Mouse (Mus musculus): ENCODE results near the gene Gda. TPM values are rescaled to one million over a fixed set of nuclear protein-coding genes. Genes with fewer than 3 reads are reported as not detected.

The Gda gene
- polyA plus RNA-seq, 1 experiment from 2014 or later, result 7.6 TPM

DNA sequence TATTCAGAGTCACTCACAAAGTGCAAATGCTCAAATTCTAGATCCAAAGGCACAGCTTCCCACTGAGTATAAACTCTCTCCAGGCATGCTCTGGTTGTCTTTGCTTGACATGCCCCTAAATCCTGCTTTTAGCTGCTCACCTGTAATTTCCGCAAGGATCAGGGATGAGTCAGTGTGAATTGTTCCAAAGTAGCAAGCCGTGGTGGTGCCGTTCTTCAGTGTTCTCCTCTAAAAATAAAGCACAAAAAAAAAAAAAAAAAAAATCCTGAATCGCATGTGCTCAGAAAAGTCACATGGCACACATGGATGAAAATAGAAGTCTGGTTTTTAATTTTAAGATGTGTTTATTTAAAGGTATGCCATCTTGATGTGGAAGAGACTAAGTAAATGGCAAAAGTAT is 47.9 kb downstream of the Gda start:
- WGBS (ENCODE audit: missing documents), result 89% methylated on average over 4 of the region's 4 CpGs
- Histone ChIP-seq H3K79me2 (ENCODE audit: inconsistent target) (no peaks in the 10 kb centered on the region), H3K4me3 (ENCODE audit: inconsistent target) (no peak overlapping the region), H3K36me3 (ENCODE audit: inconsistent target) (no peaks in the 10 kb centered on the region), H3K27ac (no peak overlapping the region)

DNA sequence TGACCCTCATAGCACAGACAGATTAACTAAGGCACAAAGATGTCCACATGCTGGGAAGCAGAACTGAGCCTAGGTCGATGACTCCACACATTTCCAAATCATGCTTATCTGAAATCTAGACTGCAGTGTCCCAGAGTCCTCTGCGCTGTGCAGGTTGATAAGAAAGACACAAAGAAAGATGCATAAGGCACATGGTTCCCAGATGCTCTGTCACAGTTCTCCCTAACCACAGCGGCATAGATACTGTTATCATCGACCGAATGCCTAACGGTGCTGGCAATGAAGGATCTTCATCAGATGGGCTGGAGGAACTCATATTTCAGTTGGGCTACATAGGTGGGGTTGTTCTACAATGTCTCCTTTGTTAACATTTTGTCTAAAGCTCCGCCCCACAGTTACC is 49.5 kb downstream of the Gda start:
- no peak overlapping the region for H3K4me3 ChIP-seq (ENCODE audit: inconsistent target)
- no peak overlapping the region for H3K27ac ChIP-seq
- WGBS (ENCODE audit: missing documents), result 96% methylated on average over 7 of the region's 7 CpGs
- no peaks in the 10 kb centered on the region for H3K79me2 ChIP-seq (ENCODE audit: inconsistent target)
- H3K36me3 ChIP-seq (ENCODE audit: inconsistent target), result no peaks in the 10 kb centered on the region

DNA sequence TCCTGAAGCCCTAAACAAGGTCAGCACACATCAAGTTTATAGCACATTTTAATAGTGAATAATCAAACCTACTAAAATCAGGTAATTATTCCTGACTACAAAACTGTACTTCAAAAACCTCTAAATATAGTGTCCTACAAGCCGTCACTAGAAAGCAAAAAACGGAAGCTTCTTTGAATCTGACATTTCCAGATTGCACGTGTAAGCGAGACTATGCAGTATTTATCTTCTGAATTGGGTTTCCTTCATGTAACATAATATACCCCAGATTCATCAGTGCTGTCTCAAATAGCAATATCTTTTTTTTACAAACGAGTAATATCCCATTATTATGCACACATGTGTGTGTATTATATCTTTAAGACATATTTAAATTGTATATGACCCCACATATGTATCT is 54.8 kb downstream of the Gda start:
- Histone ChIP-seq H3K36me3 (ENCODE audit: inconsistent target) (no peaks in the 10 kb centered on the region), H3K27ac (no peak overlapping the region), H3K4me3 (ENCODE audit: inconsistent target) (no peak overlapping the region), H3K79me2 (ENCODE audit: inconsistent target) (no peaks in the 10 kb centered on the region)
- 98% methylated on average over 5 of the region's 5 CpGs for WGBS (ENCODE audit: missing documents)

DNA sequence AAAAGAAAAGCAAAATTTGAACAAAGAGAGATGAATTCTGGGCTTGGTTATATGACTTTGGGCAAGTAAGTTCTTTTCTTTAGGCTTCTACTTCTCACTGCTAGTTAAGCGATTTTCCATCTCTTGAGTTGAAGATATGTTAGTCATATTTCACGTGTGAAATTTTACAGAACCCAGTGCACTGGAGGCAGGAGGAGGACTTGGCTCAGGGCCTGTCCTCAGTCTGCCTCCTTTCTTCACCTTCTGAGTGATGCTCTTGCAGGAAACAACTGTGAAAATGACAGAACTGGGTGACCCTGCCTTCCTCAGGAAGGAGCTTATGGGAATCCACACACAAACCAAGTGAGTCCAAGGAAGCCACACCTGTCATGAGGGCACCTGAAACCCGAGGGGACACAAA is 57.9 kb downstream of the Gda start:
- Histone ChIP-seq H3K4me3 (ENCODE audit: inconsistent target) (no peak overlapping the region), H3K36me3 (ENCODE audit: inconsistent target) (no peaks in the 10 kb centered on the region), H3K27ac (no peak overlapping the region), H3K79me2 (ENCODE audit: inconsistent target) (no peaks in the 10 kb centered on the region)
- WGBS (ENCODE audit: missing documents), result 90% methylated on average over 3 of the region's 3 CpGs

DNA sequence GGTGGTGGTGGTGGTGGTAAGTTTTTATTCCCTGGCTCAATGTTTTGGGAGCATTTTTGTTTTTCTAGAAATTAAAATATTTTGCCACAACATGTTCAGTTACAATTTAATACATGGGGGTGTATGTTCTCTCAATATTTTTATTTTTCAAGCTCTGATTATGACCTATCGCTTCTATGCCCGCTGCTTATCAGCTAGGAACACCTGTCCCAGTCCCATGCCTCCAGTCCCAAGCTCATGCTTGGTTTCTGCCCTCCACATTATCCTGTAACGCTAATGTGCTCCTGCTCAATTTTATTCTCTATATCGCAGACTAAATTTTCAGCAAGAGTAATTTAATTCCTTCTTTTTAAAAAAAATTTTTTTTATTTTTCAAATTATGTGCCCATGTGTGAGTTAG is 64.1 kb downstream of the Gda start:
- no peak overlapping the region for H3K4me3 ChIP-seq (ENCODE audit: inconsistent target)
- WGBS (ENCODE audit: missing documents), result 92% methylated on average over 4 of the region's 4 CpGs
- no peaks in the 10 kb centered on the region for H3K79me2 ChIP-seq (ENCODE audit: inconsistent target)
- H3K36me3 ChIP-seq (ENCODE audit: inconsistent target), result no peaks in the 10 kb centered on the region
- no peak overlapping the region for H3K27ac ChIP-seq

DNA sequence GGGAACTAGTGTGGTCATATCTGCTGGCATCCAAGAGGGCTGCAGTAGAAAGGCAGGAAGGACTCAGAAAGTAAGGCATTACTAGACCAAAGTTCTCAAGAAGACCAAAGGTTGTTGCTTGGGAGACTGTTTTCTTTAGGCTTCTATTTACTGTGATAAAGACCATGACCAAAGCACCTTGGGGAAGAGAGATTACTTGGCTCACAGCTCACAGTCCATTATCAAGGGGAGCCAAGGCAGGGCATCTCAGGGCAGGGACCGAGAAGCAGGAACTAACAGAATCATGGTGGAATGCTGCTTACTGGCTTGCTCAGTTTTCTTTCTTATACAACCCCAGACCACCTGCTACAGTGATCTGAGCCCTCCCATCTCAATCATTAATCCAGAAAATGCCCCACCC is 65.9 kb downstream of the Gda start:
- Histone ChIP-seq H3K36me3 (ENCODE audit: inconsistent target) (no peaks in the 10 kb centered on the region), H3K4me3 (ENCODE audit: inconsistent target) (no peak overlapping the region), H3K27ac (no peak overlapping the region), H3K79me2 (ENCODE audit: inconsistent target) (no peaks in the 10 kb centered on the region)
- WGBS (ENCODE audit: missing documents), result 93% methylated on average over 1 of the region's 1 CpGs

DNA sequence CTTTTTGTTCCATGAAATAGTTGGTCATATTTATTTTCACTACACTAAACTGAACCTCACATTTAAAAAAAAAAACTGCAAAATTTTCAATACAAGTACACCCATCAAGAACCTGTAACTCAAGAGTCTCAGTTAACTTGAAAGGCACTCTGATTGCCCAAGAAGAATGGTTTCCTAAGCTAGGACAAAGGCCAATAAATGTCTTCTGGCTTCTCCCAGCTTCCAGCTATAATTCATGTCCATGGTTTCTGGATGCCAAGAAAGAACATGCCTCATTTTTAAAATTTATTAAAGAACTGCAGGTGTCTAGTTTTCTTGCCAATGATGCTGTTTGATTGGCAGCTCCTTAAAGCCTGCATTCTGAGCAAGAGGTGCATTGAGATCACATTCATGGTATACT is 75.3 kb downstream of the Gda start:
- Histone ChIP-seq H3K4me3 (ENCODE audit: inconsistent target) (no peak overlapping the region), H3K79me2 (ENCODE audit: inconsistent target) (no peaks in the 10 kb centered on the region), H3K27ac (no peak overlapping the region), H3K36me3 (ENCODE audit: inconsistent target) (no peaks in the 10 kb centered on the region)

DNA sequence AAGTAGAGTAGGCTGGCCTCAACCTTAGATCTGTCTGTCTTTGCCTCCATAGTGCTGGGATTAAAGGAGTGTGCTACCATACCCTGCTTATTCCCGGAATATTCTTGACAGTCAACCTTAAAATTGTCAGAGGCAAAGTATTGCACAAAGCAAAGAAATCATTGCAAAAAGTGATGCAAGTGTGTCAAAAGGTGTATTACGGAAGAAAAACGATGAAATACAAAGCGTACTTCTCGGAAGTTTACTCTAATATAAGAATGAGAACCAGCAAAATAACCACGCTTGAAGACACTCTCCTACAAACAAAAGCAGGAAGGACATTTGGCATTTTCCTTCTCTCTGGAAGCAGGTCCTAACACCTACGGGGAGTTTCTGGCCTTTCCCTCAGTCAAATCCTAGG is 76.9 kb downstream of the Gda start:
- Histone ChIP-seq H3K4me3 (ENCODE audit: inconsistent target) (no peak overlapping the region), H3K27ac (no peak overlapping the region), H3K79me2 (ENCODE audit: inconsistent target) (no peaks in the 10 kb centered on the region), H3K36me3 (ENCODE audit: inconsistent target) (no peaks in the 10 kb centered on the region)
- WGBS (ENCODE audit: missing documents), result 91% methylated on average over 7 of the region's 7 CpGs

DNA sequence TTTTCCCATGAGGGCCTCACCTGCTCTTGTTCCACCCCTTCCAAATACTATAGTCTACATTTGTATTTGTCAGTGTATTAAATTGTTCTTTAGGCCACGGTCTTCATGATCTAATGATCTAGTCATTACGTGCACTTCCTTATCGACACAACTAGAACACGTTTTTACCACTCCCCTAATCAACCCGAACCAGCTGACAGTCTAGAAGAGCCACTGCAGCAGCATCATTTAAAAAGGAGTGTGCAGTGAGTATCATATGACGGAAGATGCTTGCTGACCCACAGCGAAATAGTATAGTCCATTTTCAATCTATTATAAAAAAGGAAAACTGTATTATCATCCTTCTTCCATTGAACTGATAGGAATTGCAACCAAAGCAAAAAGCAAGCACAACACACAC is 82.3 kb downstream of the Gda start:
- 96% methylated on average over 7 of the region's 7 CpGs for WGBS (ENCODE audit: missing documents)
- Histone ChIP-seq H3K79me2 (ENCODE audit: inconsistent target) (no peaks in the 10 kb centered on the region), H3K4me3 (ENCODE audit: inconsistent target) (no peak overlapping the region), H3K36me3 (ENCODE audit: inconsistent target) (no peaks in the 10 kb centered on the region), H3K27ac (no peak overlapping the region)

DNA sequence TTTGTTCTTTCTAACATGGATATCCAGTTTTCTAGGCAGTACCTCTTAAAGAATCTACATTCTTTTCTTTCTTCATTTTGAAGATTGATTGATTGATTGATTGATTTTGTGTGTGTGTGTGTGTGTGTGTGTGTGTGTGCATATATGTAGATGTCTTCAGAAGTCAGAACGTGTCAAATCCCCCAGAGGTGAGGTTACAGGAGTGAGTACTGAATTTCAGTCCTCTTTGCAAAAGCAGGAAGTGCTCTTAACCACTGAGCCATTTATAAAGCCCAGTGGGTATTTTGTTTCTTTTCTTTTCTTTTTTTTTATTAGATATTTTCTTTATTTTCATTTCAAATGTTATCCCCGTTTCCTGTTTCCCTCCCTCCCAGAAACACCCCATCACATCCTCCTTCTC is 86.4 kb downstream of the Gda start:
- 18% methylated on average over 1 of the region's 2 CpGs for WGBS (ENCODE audit: missing documents)
- H3K27ac ChIP-seq, result no peak overlapping the region
- no peak overlapping the region for H3K4me3 ChIP-seq (ENCODE audit: inconsistent target)
- H3K36me3 ChIP-seq (ENCODE audit: inconsistent target), result no peaks in the 10 kb centered on the region
- no peaks in the 10 kb centered on the region for H3K79me2 ChIP-seq (ENCODE audit: inconsistent target)

DNA sequence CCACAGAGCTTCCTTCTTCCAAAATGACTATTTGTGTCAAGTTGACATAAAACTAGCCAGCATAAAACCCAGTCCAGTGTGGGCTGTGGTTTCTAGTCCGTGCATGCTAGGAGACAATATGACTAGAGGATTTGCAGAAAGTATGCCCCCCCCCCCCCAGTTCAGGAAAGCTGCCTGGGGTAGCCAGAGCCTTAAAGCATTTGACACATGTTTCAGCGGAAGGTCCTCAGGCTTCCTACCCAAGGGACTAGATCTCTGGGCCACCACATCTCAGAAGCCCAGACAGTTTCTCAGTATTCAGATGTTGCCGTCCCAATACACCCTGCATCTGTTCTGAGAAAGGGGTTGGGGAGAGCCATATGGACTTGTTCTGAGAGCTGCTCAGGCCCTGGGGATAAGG is 89.0 kb downstream of the Gda start:
- no peak overlapping the region for H3K27ac ChIP-seq
- no peaks in the 10 kb centered on the region for H3K79me2 ChIP-seq (ENCODE audit: inconsistent target)
- 74% methylated on average over 3 of the region's 3 CpGs for WGBS (ENCODE audit: missing documents)
- H3K4me3 ChIP-seq (ENCODE audit: inconsistent target), result no peak overlapping the region
- no peaks in the 10 kb centered on the region for H3K36me3 ChIP-seq (ENCODE audit: inconsistent target)

DNA sequence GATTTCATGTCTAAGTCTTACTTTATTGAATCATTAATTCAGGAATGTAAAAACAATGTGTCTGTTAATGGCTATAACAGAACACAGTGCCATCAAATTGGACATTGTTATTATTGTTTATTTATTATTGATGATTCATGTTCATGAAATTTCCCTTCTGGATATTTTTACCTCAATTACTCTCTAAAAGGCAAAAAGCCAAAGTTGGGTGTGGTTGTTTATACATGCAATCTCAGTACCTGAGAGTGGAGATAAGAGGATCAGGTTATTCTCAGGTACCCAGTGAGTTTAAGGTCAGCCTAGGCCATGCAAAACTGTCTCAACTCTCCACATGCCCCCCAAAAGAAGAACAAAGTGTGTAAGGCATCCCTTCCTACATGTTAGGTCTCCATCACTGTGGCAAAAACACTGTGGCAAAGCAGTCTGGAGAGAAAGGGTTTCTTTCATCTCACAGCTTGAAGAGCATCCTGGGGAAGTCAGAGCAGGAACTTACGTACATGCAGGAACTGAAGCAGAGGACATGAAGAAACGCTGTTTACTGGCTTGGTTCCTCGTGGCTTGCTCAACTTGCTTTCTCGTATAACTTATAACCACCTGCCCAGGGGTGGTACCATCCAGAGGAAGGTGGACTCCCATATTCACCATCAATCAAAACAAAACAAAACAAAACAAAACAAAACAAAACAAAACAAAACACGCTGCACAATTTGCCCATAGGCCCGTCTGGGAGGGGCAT is 89.6 kb downstream of the Gda start:
- no peaks in the 10 kb centered on the region for H3K79me2 ChIP-seq (ENCODE audit: inconsistent target)
- 43% methylated on average over 6 of the region's 6 CpGs for WGBS (ENCODE audit: missing documents)
- H3K36me3 ChIP-seq (ENCODE audit: inconsistent target), result no peaks in the 10 kb centered on the region
- H3K27ac ChIP-seq, result no peak overlapping the region
- H3K4me3 ChIP-seq (ENCODE audit: inconsistent target), result no peak overlapping the region

DNA sequence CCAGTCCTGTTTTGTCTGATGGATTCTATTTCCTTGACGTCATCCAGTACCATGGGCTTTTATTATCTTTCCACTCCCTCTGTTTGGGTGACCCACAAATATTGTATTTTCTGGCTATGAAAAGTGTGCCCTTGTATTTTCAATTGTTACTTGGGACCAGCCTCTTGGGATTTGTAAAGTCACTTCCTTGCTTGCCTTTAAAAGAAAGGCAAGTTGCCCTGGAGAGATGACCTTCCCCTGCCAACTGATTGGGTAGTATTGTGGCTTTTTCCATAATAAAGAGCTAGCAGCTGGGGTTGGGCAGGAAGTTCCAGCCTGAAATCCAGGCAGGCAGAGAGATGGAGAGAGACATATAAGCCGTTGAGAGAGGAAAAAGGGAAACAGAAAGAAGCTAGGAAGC is 91.5 kb downstream of the Gda start:
- WGBS (ENCODE audit: missing documents), result 88% methylated on average over 2 of the region's 2 CpGs

DNA sequence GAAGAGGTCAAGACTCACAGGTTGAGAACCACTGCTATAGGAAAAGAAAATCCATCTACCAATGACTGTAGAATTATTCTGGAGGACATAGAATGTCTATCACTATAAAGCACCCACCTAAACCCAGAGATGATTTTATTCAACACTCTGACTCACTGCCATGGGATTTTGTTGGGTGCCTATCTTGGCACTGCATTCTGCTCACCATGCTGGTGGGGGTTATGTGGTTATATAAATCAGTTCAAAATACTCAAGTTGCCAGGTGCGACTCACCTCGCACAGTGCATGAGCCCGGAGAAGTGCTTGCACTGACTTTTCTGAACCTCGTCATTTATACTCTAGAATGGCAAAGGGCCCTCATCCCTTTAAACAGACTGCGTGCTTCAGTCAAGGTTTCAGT is 94.0 kb downstream of the Gda start:
- H3K79me2 ChIP-seq (ENCODE audit: inconsistent target), result no peaks in the 10 kb centered on the region
- 92% methylated on average over 5 of the region's 5 CpGs for WGBS (ENCODE audit: missing documents)

More for the DNA sequence above, 91.5 kb downstream of the Gda start:
- H3K27ac ChIP-seq, result no peak overlapping the region
- no peaks in the 10 kb centered on the region for H3K36me3 ChIP-seq (ENCODE audit: inconsistent target)
- H3K4me3 ChIP-seq (ENCODE audit: inconsistent target), result no peak overlapping the region
- no peaks in the 10 kb centered on the region for H3K79me2 ChIP-seq (ENCODE audit: inconsistent target)

DNA sequence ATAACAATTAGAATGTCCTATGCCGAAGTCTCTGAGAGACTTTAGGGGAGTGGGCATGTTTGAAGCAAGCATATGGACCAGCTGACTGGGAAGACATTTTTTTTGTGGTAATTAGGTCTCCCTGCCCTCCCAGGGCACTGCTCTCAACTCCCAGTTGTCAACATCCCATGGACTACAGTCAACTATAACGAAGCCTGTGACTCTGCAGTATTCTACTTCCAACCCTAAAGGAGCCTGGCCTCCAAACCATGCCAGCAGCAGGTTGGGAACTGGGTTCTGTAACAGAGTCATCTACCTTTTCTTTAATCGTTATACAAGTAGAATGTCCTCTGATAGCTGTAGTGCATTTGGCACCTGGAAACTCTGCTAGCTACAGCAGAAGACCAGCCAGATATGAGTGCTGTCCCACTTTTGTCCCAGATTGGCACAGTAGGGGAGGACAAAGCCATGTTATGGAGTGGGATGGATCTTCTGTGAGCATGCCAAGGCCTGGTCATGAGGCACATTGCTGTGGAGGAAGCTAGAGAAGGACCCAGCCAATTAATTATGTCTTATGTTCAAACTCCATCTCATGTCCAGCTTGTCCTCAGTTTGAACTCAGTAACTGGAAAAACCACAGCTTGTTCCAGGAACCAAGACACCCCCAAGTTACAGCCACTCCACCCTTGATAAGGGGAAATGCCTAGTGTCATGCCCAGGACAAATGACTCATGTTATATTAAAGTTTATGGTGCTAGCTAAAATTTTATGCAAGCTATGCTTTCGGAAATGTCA is 96.6 kb downstream of the Gda start:
- WGBS (ENCODE audit: missing documents), result 94% methylated on average over 4 of the region's 4 CpGs
- H3K36me3 ChIP-seq (ENCODE audit: inconsistent target), result no peaks in the 10 kb centered on the region
- H3K4me3 ChIP-seq (ENCODE audit: inconsistent target), result no peak overlapping the region
- H3K27ac ChIP-seq, result no peak overlapping the region
- no peaks in the 10 kb centered on the region for H3K79me2 ChIP-seq (ENCODE audit: inconsistent target)

More for the DNA sequence above, 94.0 kb downstream of the Gda start:
- Histone ChIP-seq H3K4me3 (ENCODE audit: inconsistent target) (no peak overlapping the region), H3K36me3 (ENCODE audit: inconsistent target) (no peaks in the 10 kb centered on the region), H3K27ac (no peak overlapping the region)

Measured in macrophage (primary cell).